Mouse (Mus musculus): ENCODE results near the gene Cacfd1. TPM values are rescaled to one million over a fixed set of nuclear protein-coding genes. Genes with fewer than 3 reads are reported as not detected.

The Cacfd1 gene
- polyA plus RNA-seq, 1 experiment: 18.4 TPM

DNA sequence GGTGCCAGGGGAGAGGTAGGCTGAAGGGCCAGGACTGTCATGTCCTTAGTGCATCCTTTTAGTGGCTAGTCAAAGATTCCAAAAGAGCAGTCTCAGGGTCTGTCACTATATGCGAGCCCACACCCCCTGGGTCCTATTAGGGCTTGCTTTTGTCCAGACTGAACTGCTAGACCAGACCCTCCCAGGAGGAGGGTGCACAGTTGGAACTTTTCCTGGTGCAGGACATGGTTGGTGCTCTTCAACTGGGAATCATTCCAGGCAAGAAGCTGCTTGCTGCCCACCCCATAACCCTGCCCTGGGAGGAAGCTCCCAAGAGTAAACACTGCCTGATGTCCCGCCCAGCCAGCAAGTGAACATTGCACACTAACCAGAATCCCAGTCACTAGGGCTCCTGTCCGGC is 36.6 kb upstream of the Cacfd1 start, which contains the start of gene Adamts13:
Gene Adamts13, plus strand, starts transcription at position 301 of the 400 bp plus-strand sequence.
- Histone ChIP-seq H3K36me3 (ENCODE audit: control insufficient read depth, insufficient read depth) (no peaks in the 10 kb centered on the region), H3K4me3 (ENCODE audit: insufficient read depth, poor library complexity, severe bottlenecking) (no peak within 1 kb of the TSS), H3K79me2 (ENCODE audit: control insufficient read depth, insufficient read depth) (no peaks in the 10 kb centered on the region), H3K79me3 (ENCODE audit: low read depth) (no peaks in the 10 kb centered on the region), H3ac (ENCODE audit: control insufficient read depth, insufficient read length, low read depth) (no peak within 1 kb of the TSS), H3K27me3 (ENCODE audit: control insufficient read depth, insufficient read depth, insufficient read length) (peaks cover 44% of the 10 kb centered on the region)
- TF ChIP-seq FOSL1 (IDR thresholded peaks at IDR 0.05; ENCODE audit: insufficient read depth, low read length, poor library complexity, severe bottlenecking): no peak
- TF ChIP-seq CEBPB (IDR thresholded peaks at IDR 0.05; ENCODE audit: low read depth): no peak
- no peak for TF ChIP-seq CTCF (IDR thresholded peaks at IDR 0.05; ENCODE audit: control insufficient read depth, insufficient read depth, insufficient read length)
- no peak for TF ChIP-seq USF1 (IDR thresholded peaks at IDR 0.05; ENCODE audit: low read depth)
- no peak for TF ChIP-seq MYOD1 (IDR thresholded peaks at IDR 0.05; ENCODE audit: control insufficient read depth, insufficient read length, low read depth)
- no peak for TF ChIP-seq MAX (IDR thresholded peaks at IDR 0.05)
- no peak for TF ChIP-seq MYOG (IDR thresholded peaks at IDR 0.05; ENCODE audit: control insufficient read depth, extremely low read depth, insufficient read length)

DNA sequence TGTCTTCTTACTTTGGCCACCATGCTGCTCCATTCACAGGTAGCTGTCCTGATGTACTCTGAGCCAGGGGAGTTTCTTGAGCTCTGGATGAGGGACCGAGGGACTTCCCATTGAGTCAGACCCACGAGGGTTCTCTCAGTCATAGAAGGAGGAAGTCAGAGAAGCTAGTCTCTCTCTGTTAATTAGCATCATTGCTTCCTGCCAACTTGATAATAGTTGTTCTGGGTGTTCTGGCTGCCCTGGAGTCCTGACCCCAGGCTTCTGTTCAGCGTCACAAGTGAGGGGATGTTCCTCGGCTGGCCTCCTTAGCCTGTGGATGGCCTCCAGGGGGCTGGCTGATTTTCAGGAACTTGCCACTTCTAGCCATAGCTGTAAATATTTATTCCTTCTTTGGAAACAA is 35.8 kb upstream of the Cacfd1 start:
- no peak overlapping the region for H3ac ChIP-seq (ENCODE audit: control insufficient read depth, insufficient read length, low read depth)
- H3K27me3 ChIP-seq (ENCODE audit: control insufficient read depth, insufficient read depth, insufficient read length): peaks cover 49% of the 10 kb centered on the region
- no peaks in the 10 kb centered on the region for H3K79me3 ChIP-seq (ENCODE audit: low read depth)
- H3K36me3 ChIP-seq (ENCODE audit: control insufficient read depth, insufficient read depth): no peaks in the 10 kb centered on the region
- no peak overlapping the region for H3K4me3 ChIP-seq (ENCODE audit: insufficient read depth, poor library complexity, severe bottlenecking)
- no peaks in the 10 kb centered on the region for H3K79me2 ChIP-seq (ENCODE audit: control insufficient read depth, insufficient read depth)
- TF ChIP-seq CEBPB (IDR thresholded peaks at IDR 0.05; ENCODE audit: low read depth) (no peak), CTCF (IDR thresholded peaks at IDR 0.05; ENCODE audit: control insufficient read depth, insufficient read depth, insufficient read length) (no peak), MAX (IDR thresholded peaks at IDR 0.05) (no peak), MYOD1 (IDR thresholded peaks at IDR 0.05; ENCODE audit: control insufficient read depth, insufficient read length, low read depth) (no peak), MYOG (IDR thresholded peaks at IDR 0.05; ENCODE audit: control insufficient read depth, extremely low read depth, insufficient read length) (no peak), USF1 (IDR thresholded peaks at IDR 0.05; ENCODE audit: low read depth) (no peak)

DNA sequence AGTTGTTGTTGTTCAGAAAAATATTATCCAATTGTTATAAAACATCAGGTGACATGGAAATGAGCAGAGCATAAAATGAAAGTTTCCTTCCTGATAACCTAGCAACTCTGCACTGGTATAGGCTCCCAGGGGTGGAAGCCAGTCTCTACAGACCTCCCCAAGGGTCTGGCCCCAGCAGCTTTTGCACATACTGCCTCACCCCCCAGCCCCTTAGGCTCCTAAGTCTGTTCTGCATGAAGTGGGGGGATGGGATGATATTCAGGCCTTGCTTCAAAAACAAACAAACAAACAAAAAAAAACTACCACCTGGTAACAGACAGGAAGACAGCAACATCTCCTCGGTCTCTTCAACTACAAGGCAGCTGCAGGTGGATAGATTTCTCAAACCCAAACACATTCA is 29.4 kb upstream of the Cacfd1 start:
- no peaks in the 10 kb centered on the region for H3K79me3 ChIP-seq (ENCODE audit: low read depth)
- peaks cover 72% of the 10 kb centered on the region for H3K27me3 ChIP-seq (ENCODE audit: control insufficient read depth, insufficient read depth, insufficient read length)
- TF ChIP-seq MYOG (IDR thresholded peaks at IDR 0.05; ENCODE audit: control insufficient read depth, extremely low read depth, insufficient read length) (no peak), FOSL1 (IDR thresholded peaks at IDR 0.05; ENCODE audit: insufficient read depth, low read length, poor library complexity, severe bottlenecking) (no peak), CEBPB (IDR thresholded peaks at IDR 0.05; ENCODE audit: low read depth) (no peak), MAX (IDR thresholded peaks at IDR 0.05) (no peak), MYOD1 (IDR thresholded peaks at IDR 0.05; ENCODE audit: control insufficient read depth, insufficient read length, low read depth) (no peak), USF1 (IDR thresholded peaks at IDR 0.05; ENCODE audit: low read depth) (no peak), CTCF (IDR thresholded peaks at IDR 0.05; ENCODE audit: control insufficient read depth, insufficient read depth, insufficient read length) (no peak)
- no peaks in the 10 kb centered on the region for H3K79me2 ChIP-seq (ENCODE audit: control insufficient read depth, insufficient read depth)
- no peak overlapping the region for H3K4me3 ChIP-seq (ENCODE audit: insufficient read depth, poor library complexity, severe bottlenecking)
- no peak overlapping the region for H3ac ChIP-seq (ENCODE audit: control insufficient read depth, insufficient read length, low read depth)
- no peaks in the 10 kb centered on the region for H3K36me3 ChIP-seq (ENCODE audit: control insufficient read depth, insufficient read depth)

DNA sequence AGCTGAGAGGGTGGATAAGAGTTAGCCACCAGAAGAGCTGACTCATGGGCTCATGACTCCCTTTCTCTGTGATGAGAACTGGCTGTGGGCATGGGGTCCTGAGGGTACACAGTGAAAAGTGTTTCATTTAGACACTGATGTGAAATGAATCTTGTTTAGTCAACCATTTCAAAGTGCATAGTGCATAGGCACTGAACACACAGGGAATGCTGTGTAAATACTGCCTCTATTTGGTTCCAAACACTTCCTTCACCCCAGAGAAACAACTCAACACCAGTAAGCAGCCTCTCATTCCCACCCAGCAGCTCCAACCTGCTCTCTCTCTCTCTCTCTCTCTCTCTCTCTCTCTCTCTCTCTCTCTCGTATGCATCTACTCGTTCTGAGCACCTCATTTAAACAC is 25.5 kb upstream of the Cacfd1 start:
- no peaks in the 10 kb centered on the region for H3K79me2 ChIP-seq (ENCODE audit: control insufficient read depth, insufficient read depth)
- no peak for TF ChIP-seq MYOD1 (IDR thresholded peaks at IDR 0.05; ENCODE audit: control insufficient read depth, insufficient read length, low read depth)
- no peak for TF ChIP-seq MYOG (IDR thresholded peaks at IDR 0.05; ENCODE audit: control insufficient read depth, extremely low read depth, insufficient read length)
- no peak for TF ChIP-seq MAX (IDR thresholded peaks at IDR 0.05)
- H3K4me3 ChIP-seq (ENCODE audit: insufficient read depth, poor library complexity, severe bottlenecking): no peak overlapping the region
- H3K79me3 ChIP-seq (ENCODE audit: low read depth): no peaks in the 10 kb centered on the region
- H3K36me3 ChIP-seq (ENCODE audit: control insufficient read depth, insufficient read depth): no peaks in the 10 kb centered on the region
- no peak overlapping the region for H3ac ChIP-seq (ENCODE audit: control insufficient read depth, insufficient read length, low read depth)
- H3K27me3 ChIP-seq (ENCODE audit: control insufficient read depth, insufficient read depth, insufficient read length): peaks cover 63% of the 10 kb centered on the region

DNA sequence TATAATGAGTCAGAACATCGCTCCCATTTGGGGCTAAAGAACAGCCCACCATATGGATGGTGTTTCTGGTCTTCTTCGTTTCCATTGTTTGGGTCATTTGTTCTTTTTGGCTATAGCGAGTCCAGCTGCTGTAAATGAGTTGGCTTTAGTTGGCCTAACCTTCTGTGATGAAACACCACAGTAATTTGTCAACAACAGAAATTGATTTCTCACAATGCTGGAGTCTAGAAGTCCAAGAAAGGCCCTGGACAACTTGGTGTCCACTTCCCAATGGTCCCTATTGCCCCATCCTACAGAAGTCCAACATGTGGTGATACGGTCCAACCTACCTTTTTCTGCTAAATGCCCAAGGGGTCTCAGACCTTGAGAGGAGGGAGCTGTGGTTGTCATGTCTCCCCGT is 25.1 kb upstream of the Cacfd1 start:
- Histone ChIP-seq H3ac (ENCODE audit: control insufficient read depth, insufficient read length, low read depth) (no peak overlapping the region), H3K79me2 (ENCODE audit: control insufficient read depth, insufficient read depth) (no peaks in the 10 kb centered on the region), H3K79me3 (ENCODE audit: low read depth) (no peaks in the 10 kb centered on the region), H3K27me3 (ENCODE audit: control insufficient read depth, insufficient read depth, insufficient read length) (peaks cover 63% of the 10 kb centered on the region), H3K4me3 (ENCODE audit: insufficient read depth, poor library complexity, severe bottlenecking) (no peak overlapping the region), H3K36me3 (ENCODE audit: control insufficient read depth, insufficient read depth) (no peaks in the 10 kb centered on the region)
- TF ChIP-seq MAX (IDR thresholded peaks at IDR 0.05) (no peak), FOSL1 (IDR thresholded peaks at IDR 0.05; ENCODE audit: insufficient read depth, low read length, poor library complexity, severe bottlenecking) (no peak), MYOG (IDR thresholded peaks at IDR 0.05; ENCODE audit: control insufficient read depth, extremely low read depth, insufficient read length) (no peak), CTCF (IDR thresholded peaks at IDR 0.05; ENCODE audit: control insufficient read depth, insufficient read depth, insufficient read length) (no peak), MYOD1 (IDR thresholded peaks at IDR 0.05; ENCODE audit: control insufficient read depth, insufficient read length, low read depth) (no peak), CEBPB (IDR thresholded peaks at IDR 0.05; ENCODE audit: low read depth) (no peak), USF1 (IDR thresholded peaks at IDR 0.05; ENCODE audit: low read depth) (no peak)

DNA sequence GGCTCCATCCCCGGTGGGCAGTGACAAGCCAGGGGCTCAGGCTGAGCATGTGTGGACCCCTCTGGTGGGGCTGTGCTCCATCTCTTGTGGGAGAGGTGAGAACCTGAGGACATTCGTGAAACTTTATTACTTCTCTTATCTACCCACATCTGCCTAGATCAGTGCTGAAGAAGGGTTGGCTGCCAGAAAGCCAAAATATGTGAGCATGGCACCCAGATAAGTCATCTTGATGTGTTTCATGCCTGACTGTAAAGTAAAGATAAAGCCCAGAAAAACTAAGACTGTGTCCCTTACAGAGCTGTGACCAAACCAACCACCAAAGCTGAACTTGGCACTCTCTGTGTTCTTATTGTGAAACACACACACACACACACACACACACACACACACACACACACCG is 15.8 kb upstream of the Cacfd1 start:
- Histone ChIP-seq H3ac (ENCODE audit: control insufficient read depth, insufficient read length, low read depth) (no peak overlapping the region), H3K4me3 (ENCODE audit: insufficient read depth, poor library complexity, severe bottlenecking) (no peak overlapping the region), H3K27me3 (ENCODE audit: control insufficient read depth, insufficient read depth, insufficient read length) (peaks cover 17% of the 10 kb centered on the region), H3K79me2 (ENCODE audit: control insufficient read depth, insufficient read depth) (no peaks in the 10 kb centered on the region), H3K79me3 (ENCODE audit: low read depth) (no peaks in the 10 kb centered on the region), H3K36me3 (ENCODE audit: control insufficient read depth, insufficient read depth) (no peaks in the 10 kb centered on the region)
- TF ChIP-seq MYOG (IDR thresholded peaks at IDR 0.05; ENCODE audit: control insufficient read depth, extremely low read depth, insufficient read length): no peak
